Mouse (Mus musculus): ENCODE results near the gene Pgap3. TPM values are rescaled to one million over a fixed set of nuclear protein-coding genes. Genes with fewer than 3 reads are reported as not detected.

The Pgap3 gene
- total and polyA plus RNA-seq, 2 experiments from 2014 or later = 7.1 to 11.0 TPM

DNA sequence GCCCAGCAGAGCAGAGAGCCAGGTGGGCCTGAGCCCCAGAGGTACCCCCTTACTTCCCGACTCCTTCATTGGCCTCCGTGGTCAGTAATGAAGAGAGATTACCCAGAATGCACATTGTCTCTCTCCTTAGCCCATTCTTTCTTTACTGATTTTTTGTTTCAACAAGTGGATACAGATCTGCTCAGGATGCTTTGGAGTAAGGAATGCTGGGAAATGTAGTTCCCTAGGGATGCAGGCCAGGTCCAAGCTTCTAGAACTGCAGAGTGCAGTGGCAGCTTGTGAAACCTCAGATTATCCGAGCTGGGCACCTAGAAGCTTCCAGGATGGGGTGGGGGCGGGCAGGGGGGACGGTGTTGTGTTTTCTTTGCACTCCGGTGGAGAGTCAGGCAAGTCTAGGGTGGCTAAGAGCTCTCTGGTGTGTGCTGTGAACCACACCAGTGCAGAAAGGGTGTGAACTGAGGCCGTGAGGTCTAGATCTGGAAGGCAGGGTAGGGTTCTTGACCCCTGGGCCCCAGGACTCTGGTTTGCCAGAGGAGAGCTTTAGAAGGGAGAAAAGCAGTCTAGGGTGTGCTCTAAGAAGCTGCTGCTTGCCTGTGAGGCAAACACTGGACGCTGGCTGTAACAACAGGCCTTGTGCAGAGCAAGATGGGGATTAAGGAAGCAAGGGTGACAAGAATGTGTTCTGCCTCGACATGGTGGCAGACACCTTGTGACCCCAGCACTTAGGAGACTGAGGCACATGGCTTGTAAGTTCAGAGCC lies 31.6 kb upstream of the Pgap3 start:
- 79% methylated on average over 9 of the region's 9 CpGs for WGBS
- Histone ChIP-seq H3K4me1 (ENCODE audit: insufficient read depth) (no peaks in the 10 kb centered on the region), H3K27me3 (ENCODE audit: insufficient read depth, low read length) (no peaks in the 10 kb centered on the region), H3K27ac (ENCODE audit: low read depth, low read length) (no peak overlapping the region), H3K36me3 (ENCODE audit: insufficient read depth) (peaks cover 5% of the 10 kb centered on the region; the same call in 1 of the 2 replicates), H3K4me2 (ENCODE audit: low read depth) (no peak overlapping the region), H3K9me3 (ENCODE audit: low read length) (no peaks in the 10 kb centered on the region), H3K9ac (no peak overlapping the region), H3K4me3 (ENCODE audit: low read depth, low read length) (no peak overlapping the region)
- TF ChIP-seq CTCF (IDR thresholded peaks at IDR 0.05; ENCODE audit: low read depth) = no peak
- ATAC-seq (no peak), DNase-seq (no peak)

DNA sequence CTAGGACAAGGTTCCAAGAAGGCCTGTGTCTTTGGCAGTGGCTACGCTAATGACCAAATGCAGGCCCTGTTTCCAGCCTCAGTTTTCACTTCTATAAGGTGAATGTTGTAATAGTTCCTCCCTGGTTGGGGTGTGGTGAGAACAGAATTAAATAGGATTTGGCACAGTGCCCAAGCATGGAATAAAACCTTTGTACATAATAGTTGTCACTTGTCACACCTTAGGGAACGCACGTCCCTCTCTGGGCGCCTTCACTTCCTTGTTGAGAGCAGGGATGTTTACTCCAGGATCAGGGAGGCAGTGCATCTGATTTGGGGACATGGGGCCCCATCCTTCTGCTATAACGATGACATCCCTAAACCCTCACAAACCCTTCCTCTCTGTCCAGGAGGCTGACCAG lies 28.1 kb upstream of the Pgap3 start:
- H3K9me3 ChIP-seq (ENCODE audit: low read length) = no peaks in the 10 kb centered on the region
- H3K4me1 ChIP-seq (ENCODE audit: insufficient read depth) = no peaks in the 10 kb centered on the region
- H3K27ac ChIP-seq (ENCODE audit: low read depth, low read length) = no peak overlapping the region
- DNase-seq (no peak), ATAC-seq (no peak)
- TF ChIP-seq CTCF (IDR thresholded peaks at IDR 0.05; ENCODE audit: low read depth) = no peak
- H3K4me3 ChIP-seq (ENCODE audit: low read depth, low read length) = no peak overlapping the region
- no peaks in the 10 kb centered on the region for H3K36me3 ChIP-seq (ENCODE audit: insufficient read depth)
- H3K4me2 ChIP-seq (ENCODE audit: low read depth) = no peak overlapping the region
- 65% methylated on average over 5 of the region's 5 CpGs for WGBS
- no peaks in the 10 kb centered on the region for H3K27me3 ChIP-seq (ENCODE audit: insufficient read depth, low read length)
- no peak overlapping the region for H3K9ac ChIP-seq

DNA sequence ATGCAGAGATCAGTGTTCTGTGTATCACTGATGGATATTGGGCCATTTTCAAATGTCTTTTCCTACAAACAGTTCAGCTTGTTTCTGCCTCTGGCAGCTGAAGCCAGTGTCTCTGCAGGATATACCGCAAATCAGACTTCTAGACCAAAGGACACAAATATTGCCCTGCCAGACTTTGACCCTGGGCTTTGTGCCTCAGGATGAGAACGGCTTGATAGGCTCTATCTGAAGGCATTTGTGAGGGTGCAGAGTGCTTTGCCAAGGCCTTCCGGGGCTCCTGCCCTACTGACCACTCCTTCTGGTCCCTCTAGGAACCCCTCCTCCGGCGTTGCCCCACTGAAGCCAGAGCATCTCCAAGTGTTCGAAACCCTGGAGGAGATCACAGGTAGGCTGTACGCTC lies 26.3 kb upstream of the Pgap3 start:
- ATAC-seq (no peak), DNase-seq (no peak)
- Histone ChIP-seq H3K4me3 (ENCODE audit: low read depth, low read length) (no peak overlapping the region), H3K27ac (ENCODE audit: low read depth, low read length) (no peak overlapping the region), H3K36me3 (ENCODE audit: insufficient read depth) (no peaks in the 10 kb centered on the region), H3K4me2 (ENCODE audit: low read depth) (no peak overlapping the region), H3K9ac (no peak overlapping the region), H3K27me3 (ENCODE audit: insufficient read depth, low read length) (no peaks in the 10 kb centered on the region), H3K4me1 (ENCODE audit: insufficient read depth) (no peaks in the 10 kb centered on the region), H3K9me3 (ENCODE audit: low read length) (no peaks in the 10 kb centered on the region)
- WGBS = 96% methylated on average over 7 of the region's 7 CpGs
- no peak for TF ChIP-seq CTCF (IDR thresholded peaks at IDR 0.05; ENCODE audit: low read depth)

DNA sequence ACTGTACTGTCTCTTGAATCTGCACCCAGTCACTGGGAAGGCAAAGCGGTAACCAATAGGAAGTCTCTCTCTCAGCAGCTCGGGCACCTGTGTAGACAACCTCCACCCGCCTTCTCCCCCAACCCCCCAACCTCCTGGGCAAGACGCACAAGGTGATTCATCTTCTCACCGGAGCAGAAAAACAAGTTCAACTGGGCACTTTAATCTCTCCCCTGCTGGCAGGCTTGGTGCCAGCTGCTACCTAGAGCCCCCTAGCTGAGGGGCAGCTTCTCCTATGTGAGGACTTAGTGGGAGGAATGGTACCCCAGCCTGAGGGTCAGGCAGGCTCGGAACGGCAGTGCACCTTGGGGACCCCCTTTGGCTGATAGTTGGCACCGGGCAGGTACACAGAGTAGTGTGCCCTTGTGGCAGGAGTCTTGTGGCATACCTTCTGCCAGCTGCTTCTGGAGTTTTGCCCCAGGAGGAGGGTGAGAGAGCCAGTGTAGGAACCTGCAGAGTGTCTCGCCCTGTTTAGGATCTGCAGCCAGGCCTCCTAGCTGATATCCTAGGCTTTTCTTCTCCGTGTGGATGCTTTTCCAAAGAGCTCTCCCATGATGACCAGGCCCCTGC lies 18.8 kb upstream of the Pgap3 start:
- Histone ChIP-seq H3K27ac (ENCODE audit: low read depth, low read length) (no peak overlapping the region), H3K4me2 (ENCODE audit: low read depth) (no peak overlapping the region), H3K4me3 (ENCODE audit: low read depth, low read length) (no peak overlapping the region), H3K27me3 (ENCODE audit: insufficient read depth, low read length) (no peaks in the 10 kb centered on the region), H3K9me3 (ENCODE audit: low read length) (no peaks in the 10 kb centered on the region), H3K4me1 (ENCODE audit: insufficient read depth) (no peaks in the 10 kb centered on the region), H3K9ac (no peak overlapping the region), H3K36me3 (ENCODE audit: insufficient read depth) (no peaks in the 10 kb centered on the region)
- no peak for ATAC-seq
- 81% methylated on average over 10 of the region's 10 CpGs for WGBS
- DNase-seq = no peak
- TF ChIP-seq CTCF (IDR thresholded peaks at IDR 0.05; ENCODE audit: low read depth) = no peak

DNA sequence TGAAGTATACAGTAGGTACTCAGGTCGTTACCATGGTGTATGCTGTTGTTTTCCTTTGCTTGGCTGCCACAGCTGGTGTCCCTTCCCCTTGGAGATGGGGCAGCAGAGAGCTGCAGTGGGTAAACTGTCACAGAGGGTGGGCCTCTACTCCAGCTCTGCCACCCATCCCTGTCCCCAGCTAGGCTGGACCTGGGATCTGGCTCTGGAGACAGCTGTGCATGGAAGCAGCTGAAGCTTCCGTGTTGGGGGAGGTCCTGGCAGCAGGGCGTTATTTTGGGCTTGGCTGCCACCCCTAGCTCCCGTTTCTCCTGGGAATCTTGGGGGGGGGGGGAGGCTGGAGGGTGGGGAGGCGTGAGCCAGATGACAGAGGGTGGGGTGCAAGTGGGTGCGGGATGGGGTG lies 18.0 kb upstream of the Pgap3 start:
- H3K36me3 ChIP-seq (ENCODE audit: insufficient read depth) = no peaks in the 10 kb centered on the region
- no peaks in the 10 kb centered on the region for H3K27me3 ChIP-seq (ENCODE audit: insufficient read depth, low read length)
- H3K9me3 ChIP-seq (ENCODE audit: low read length) = no peaks in the 10 kb centered on the region
- no peak overlapping the region for H3K4me3 ChIP-seq (ENCODE audit: low read depth, low read length)
- H3K4me2 ChIP-seq (ENCODE audit: low read depth) = no peak overlapping the region
- DNase-seq = no peak
- ATAC-seq = no peak
- no peak overlapping the region for H3K27ac ChIP-seq (ENCODE audit: low read depth, low read length)
- H3K9ac ChIP-seq = no peak overlapping the region
- no peaks in the 10 kb centered on the region for H3K4me1 ChIP-seq (ENCODE audit: insufficient read depth)
- 72% methylated on average over 6 of the region's 6 CpGs for WGBS
- TF ChIP-seq CTCF (IDR thresholded peaks at IDR 0.05; ENCODE audit: low read depth) = no peak

DNA sequence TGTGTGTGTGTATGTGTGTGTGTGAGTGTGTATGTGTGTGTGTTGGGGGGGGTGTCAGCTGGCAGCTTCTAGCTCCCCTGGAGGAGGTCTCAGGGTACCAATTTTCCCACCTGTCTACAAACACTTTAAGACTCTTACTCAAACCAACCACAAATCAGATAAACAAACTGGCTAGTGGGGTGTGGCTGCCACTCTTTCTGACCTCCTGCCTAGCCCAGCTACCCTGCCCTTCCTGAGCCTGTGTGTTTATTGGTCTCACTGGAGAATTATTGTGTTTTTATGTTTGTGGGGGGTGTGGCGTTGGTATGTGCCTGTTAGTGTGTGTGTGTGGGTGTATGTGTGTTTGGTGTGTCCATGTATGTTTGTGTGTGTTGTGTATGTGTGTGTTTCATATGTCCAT lies 16.8 kb upstream of the Pgap3 start:
- Histone ChIP-seq H3K9ac (no peak overlapping the region), H3K27me3 (ENCODE audit: insufficient read depth, low read length) (peaks cover 9% of the 10 kb centered on the region; the same call in 1 of the 2 replicates), H3K9me3 (ENCODE audit: low read length) (no peaks in the 10 kb centered on the region), H3K36me3 (ENCODE audit: insufficient read depth) (no peaks in the 10 kb centered on the region), H3K4me2 (ENCODE audit: low read depth) (no peak overlapping the region), H3K4me3 (ENCODE audit: low read depth, low read length) (no peak overlapping the region), H3K4me1 (ENCODE audit: insufficient read depth) (no peaks in the 10 kb centered on the region), H3K27ac (ENCODE audit: low read depth, low read length) (no peak overlapping the region)
- TF ChIP-seq CTCF (IDR thresholded peaks at IDR 0.05; ENCODE audit: low read depth) = no peak
- ATAC-seq (no peak), DNase-seq (no peak)
- WGBS = 71% methylated on average over 1 of the region's 1 CpGs

DNA sequence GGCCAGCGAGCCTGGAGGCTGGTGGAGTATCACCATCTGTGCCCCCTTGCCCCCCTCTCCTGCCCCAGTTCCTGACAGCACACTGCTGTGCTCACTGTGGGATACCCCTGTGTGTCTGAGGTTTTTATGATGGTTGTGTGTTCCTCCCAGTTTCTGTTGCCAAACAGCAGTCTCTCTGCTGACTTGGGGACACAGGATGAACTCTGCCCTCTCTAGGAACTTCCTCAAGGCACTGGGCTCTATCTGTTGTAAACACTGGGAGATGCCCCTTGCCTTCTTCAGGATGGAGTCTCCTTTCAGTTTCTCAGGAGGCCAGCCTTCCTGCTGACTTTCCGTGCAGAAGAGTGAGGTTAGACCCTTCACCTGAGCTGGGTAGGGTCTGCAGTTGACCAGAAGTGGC lies 13.9 kb upstream of the Pgap3 start:
- H3K4me1 ChIP-seq (ENCODE audit: insufficient read depth) = no peaks in the 10 kb centered on the region
- no peak overlapping the region for H3K27ac ChIP-seq (ENCODE audit: low read depth, low read length)
- no peak for TF ChIP-seq CTCF (IDR thresholded peaks at IDR 0.05; ENCODE audit: low read depth)
- H3K36me3 ChIP-seq (ENCODE audit: insufficient read depth) = no peaks in the 10 kb centered on the region
- 40% methylated on average over 2 of the region's 2 CpGs for WGBS
- ATAC-seq (no peak), DNase-seq (no peak)
- H3K27me3 ChIP-seq (ENCODE audit: insufficient read depth, low read length) = peaks cover 23% of the 10 kb centered on the region
- H3K9me3 ChIP-seq (ENCODE audit: low read length) = no peaks in the 10 kb centered on the region
- H3K9ac ChIP-seq = no peak overlapping the region
- no peak overlapping the region for H3K4me2 ChIP-seq (ENCODE audit: low read depth)
- H3K4me3 ChIP-seq (ENCODE audit: low read depth, low read length) = no peak overlapping the region

Data from forebrain, postnatal 0 days (tissue).